8 mouse cellular contexts compared by ENCODE assay signal in the genomic region with DNA sequence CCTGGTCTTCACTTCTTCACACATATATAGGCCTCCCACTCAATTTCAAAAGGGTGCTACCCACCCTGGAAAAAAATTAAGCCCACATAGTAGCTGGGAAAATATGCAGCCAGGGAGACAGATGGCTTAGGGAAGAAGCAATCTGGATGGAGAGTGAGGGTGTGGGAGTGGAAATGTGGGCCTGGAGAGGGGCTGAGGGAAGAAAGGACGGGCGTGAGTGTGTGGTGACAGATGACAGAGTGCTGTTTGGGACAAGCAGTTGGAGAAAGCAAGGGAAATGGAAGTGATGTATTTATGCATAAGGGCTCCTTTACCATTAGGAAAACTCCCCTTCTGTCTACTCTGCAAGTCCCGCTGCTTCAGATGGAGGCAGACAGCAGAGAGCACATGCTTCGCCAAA.
A peak's percentile ranks its signal among the peaks of the same experiment; 100 is the strongest.
DNase-seq lines count a peak whose midpoint lies in the region; ATAC-seq lines count a peak whose summit lies in the region.

No protein-coding gene starts in this region.

- H3K27me3 ChIP-seq in heart, embryonic 14.5 days (ENCODE audit: control insufficient read depth, insufficient read depth, low read length) = no peaks in the 10 kb centered on the region
- H3K27me3 ChIP-seq in forebrain, embryonic 12.5 days = no peaks in the 10 kb centered on the region
- H3K27me3 ChIP-seq in midbrain, embryonic 16.5 days (ENCODE audit: control insufficient read depth, insufficient read depth, low read depth, low read length) = no peaks in the 10 kb centered on the region

- 11% methylated on average over 4 of the region's 4 CpGs for WGBS in heart, embryonic 14.5 days
- 22% methylated on average over 4 of the region's 4 CpGs for WGBS in forebrain, embryonic 12.5 days
- 25% methylated on average over 4 of the region's 4 CpGs for WGBS in midbrain, embryonic 16.5 days

- DNase-seq in heart, postnatal 25 days (ENCODE audit: low spot score) = no peak
- peak; percentile 92 for DNase-seq in layer of hippocampus, adult 9-11 months
- no peak for DNase-seq in gastrocnemius, postnatal 4 days (ENCODE audit: low spot score in 2 of 2)
- DNase-seq in spleen, adult 18-20 months = no peak
- no peak for DNase-seq in adrenal gland, adult (ENCODE audit: inconsistent age in 2 of 2, low spot score in 1 of 2)

- intact Hi-C loops in heart, postnatal 25 days (cut with DNase I) = no loop called here

- H3K36me3 ChIP-seq in heart, embryonic 14.5 days (ENCODE audit: control insufficient read depth, insufficient read depth, low read length) = no peaks in the 10 kb centered on the region
- H3K36me3 ChIP-seq in forebrain, embryonic 12.5 days (replicated peaks) = no peaks in the 10 kb centered on the region
- no peaks in the 10 kb centered on the region for H3K36me3 ChIP-seq in midbrain, embryonic 16.5 days (ENCODE audit: control insufficient read depth, insufficient read depth, low read length)

- no peak overlapping the region for H3K27ac ChIP-seq in heart, embryonic 14.5 days (replicated peaks in 1 of 2; ENCODE audit: control insufficient read depth in 1 of 2, insufficient read depth in 1 of 2, low read depth in 2 of 2, low read length in 2 of 2)
- H3K27ac ChIP-seq in forebrain, embryonic 12.5 days = peak overlapping the region; percentile 67
- peak overlapping the region; percentile 66 for H3K27ac ChIP-seq in midbrain, embryonic 16.5 days (ENCODE audit: low read length)

- H3K4me3 ChIP-seq in heart, embryonic 14.5 days (ENCODE audit: control insufficient read depth in 1 of 2, insufficient read depth in 1 of 2, low read depth in 1 of 2, low read length in 2 of 2) = no peak overlapping the region
- H3K4me3 ChIP-seq in forebrain, embryonic 12.5 days (replicated peaks) = no peak overlapping the region
- H3K4me3 ChIP-seq in midbrain, embryonic 16.5 days (ENCODE audit: low read depth, low read length) = no peak overlapping the region

- peak overlapping the region; percentile 33 for H3K4me2 ChIP-seq in heart, embryonic 14.5 days (ENCODE audit: low read length)
- peak overlapping the region; percentile 17 for H3K4me2 ChIP-seq in forebrain, embryonic 12.5 days
- H3K4me2 ChIP-seq in midbrain, embryonic 16.5 days (ENCODE audit: low read length) = peak overlapping the region; percentile 4; the same call in 1 of the 2 replicates

- no peak overlapping the region for H3K9ac ChIP-seq in heart, embryonic 14.5 days (ENCODE audit: low read length)
- H3K9ac ChIP-seq in forebrain, embryonic 12.5 days = no peak overlapping the region
- peak overlapping the region; percentile 46 for H3K9ac ChIP-seq in midbrain, embryonic 16.5 days (ENCODE audit: low read depth, low read length)

- no peak for ATAC-seq in heart, embryonic 14.5 days (ENCODE audit: insufficient number of reproducible peaks, insufficient read depth, low FRiP score, low read depth)
- peak; percentile 71 for ATAC-seq in forebrain, embryonic 12.5 days (ENCODE audit: low FRiP score)
- 0 out of 2 replicates have a peak, but pooled peaks have one; percentile 22 for ATAC-seq in midbrain, embryonic 16.5 days

- H3K4me1 ChIP-seq in heart, embryonic 14.5 days (ENCODE audit: control insufficient read depth in 2 of 2, insufficient read depth in 2 of 2, low read length in 2 of 2) = peaks cover 20 to 33% of the 10 kb centered on the region in 2 experiments
- peaks cover 72% of the 10 kb centered on the region for H3K4me1 ChIP-seq in forebrain, embryonic 12.5 days
- peaks cover 48% of the 10 kb centered on the region for H3K4me1 ChIP-seq in midbrain, embryonic 16.5 days (ENCODE audit: control insufficient read depth, insufficient read depth, low read length)

- H3K9me3 ChIP-seq in heart, embryonic 14.5 days (ENCODE audit: control insufficient read depth, low read length) = no peaks in the 10 kb centered on the region
- H3K9me3 ChIP-seq in forebrain, embryonic 12.5 days = no peaks in the 10 kb centered on the region
- no peaks in the 10 kb centered on the region for H3K9me3 ChIP-seq in midbrain, embryonic 16.5 days (replicated peaks; ENCODE audit: control insufficient read depth, low read length, poor library complexity, severe bottlenecking)

Comparison
In these comparisons a context has a peak if more than half of its experiments do, and no peak if none do; other contexts are left out.
1. H3K27ac ChIP-seq: peak in forebrain, embryonic 12.5 days (single experiment) and midbrain, embryonic 16.5 days (single experiment); none in heart, embryonic 14.5 days (0 of 2).
2. Peak in every context shown above with its lines, with median percentiles within 50 percentile points of each other: H3K4me2 ChIP-seq.